Mouse (Mus musculus): ENCODE results near the gene Calm3. TPM values are rescaled to one million over a fixed set of nuclear protein-coding genes. Genes with fewer than 3 reads are reported as not detected.

Gene Calm3
- polyA plus RNA-seq, 1 experiment from 2014 or later: 276 TPM

- no peak for ATAC-seq (replicated peaks; ENCODE audit: low FRiP score)
- no peak overlapping the region; the same call in 1 of the 2 replicates for H3K27ac ChIP-seq (ENCODE audit: low read depth, low read length)
- H3K9me3 ChIP-seq (ENCODE audit: control insufficient read depth, low read length): no peaks in the 10 kb centered on the region
- H3K27me3 ChIP-seq (ENCODE audit: control insufficient read depth, insufficient read depth, low read length): no peaks in the 10 kb centered on the region
- H3K4me1 ChIP-seq (replicated peaks; ENCODE audit: control insufficient read depth, insufficient read depth, low read length): peaks cover 27% of the 10 kb centered on the region
- WGBS: 88% methylated on average over 7 of the region's 7 CpGs
- H3K36me3 ChIP-seq (ENCODE audit: control insufficient read depth, insufficient read depth, low read length): peaks cover 15% of the 10 kb centered on the region; the same call in 1 of the 2 replicates
- H3K9ac ChIP-seq (ENCODE audit: low read length): no peak overlapping the region
- no peak overlapping the region for H3K4me3 ChIP-seq (ENCODE audit: low read depth, low read length)
- DNase-seq (ENCODE audit: low spot score): no peak
- no peak overlapping the region for H3K4me2 ChIP-seq (ENCODE audit: low read depth, low read length, severe bottlenecking)
Measured at GRCm38 (mm10) chr7:16920150-16920579, 3.7 kb downstream of the Calm3 start.

- 88% methylated on average over 13 of the region's 13 CpGs for WGBS
- H3K27ac ChIP-seq (ENCODE audit: low read depth, low read length): no peak overlapping the region; the same call in 1 of the 2 replicates
- peaks cover 27% of the 10 kb centered on the region for H3K4me1 ChIP-seq (replicated peaks; ENCODE audit: control insufficient read depth, insufficient read depth, low read length)
Measured at GRCm38 (mm10) chr7:16919395-16920149, 4.3 kb downstream of the Calm3 start.

GRCm38 (mm10) chr7:16918670-16919069 is 5.2 kb downstream of the Calm3 start:
- H3K36me3 ChIP-seq (ENCODE audit: control insufficient read depth, insufficient read depth, low read length): peaks cover 18% of the 10 kb centered on the region; the same call in 1 of the 2 replicates
- DNase-seq (ENCODE audit: low spot score): no peak
- no peaks in the 10 kb centered on the region for H3K27me3 ChIP-seq (ENCODE audit: control insufficient read depth, insufficient read depth, low read length)
- H3K4me1 ChIP-seq (replicated peaks; ENCODE audit: control insufficient read depth, insufficient read depth, low read length): peaks cover 27% of the 10 kb centered on the region
- WGBS: 86% methylated on average over 3 of the region's 3 CpGs
- no peak for ATAC-seq (replicated peaks; ENCODE audit: low FRiP score)
- no peaks in the 10 kb centered on the region for H3K9me3 ChIP-seq (ENCODE audit: control insufficient read depth, low read length)
- H3K9ac ChIP-seq (ENCODE audit: low read length): no peak overlapping the region
- H3K27ac ChIP-seq (ENCODE audit: low read depth, low read length): no peak overlapping the region
- H3K4me3 ChIP-seq (ENCODE audit: low read depth, low read length): no peak overlapping the region
- H3K4me2 ChIP-seq (ENCODE audit: low read depth, low read length, severe bottlenecking): no peak overlapping the region

More at GRCm38 (mm10) chr7:16919395-16920149, 4.3 kb downstream of the Calm3 start:
- no peak overlapping the region for H3K9ac ChIP-seq (ENCODE audit: low read length)
- H3K4me3 ChIP-seq (ENCODE audit: low read depth, low read length): no peak overlapping the region
- peaks cover 18% of the 10 kb centered on the region; the same call in 1 of the 2 replicates for H3K36me3 ChIP-seq (ENCODE audit: control insufficient read depth, insufficient read depth, low read length)
- H3K9me3 ChIP-seq (ENCODE audit: control insufficient read depth, low read length): no peaks in the 10 kb centered on the region
- ATAC-seq (replicated peaks; ENCODE audit: low FRiP score) (no peak), DNase-seq (ENCODE audit: low spot score) (no peak)
- H3K27me3 ChIP-seq (ENCODE audit: control insufficient read depth, insufficient read depth, low read length): no peaks in the 10 kb centered on the region
- no peak overlapping the region for H3K4me2 ChIP-seq (ENCODE audit: low read depth, low read length, severe bottlenecking)

- Histone ChIP-seq H3K4me3 (ENCODE audit: low read depth, low read length) (no peak overlapping the region), H3K36me3 (ENCODE audit: control insufficient read depth, insufficient read depth, low read length) (peaks cover 18% of the 10 kb centered on the region; the same call in 1 of the 2 replicates), H3K4me2 (ENCODE audit: low read depth, low read length, severe bottlenecking) (no peak overlapping the region), H3K9ac (ENCODE audit: low read length) (no peak overlapping the region), H3K4me1 (replicated peaks; ENCODE audit: control insufficient read depth, insufficient read depth, low read length) (peaks cover 27% of the 10 kb centered on the region), H3K9me3 (ENCODE audit: control insufficient read depth, low read length) (no peaks in the 10 kb centered on the region), H3K27ac (ENCODE audit: low read depth, low read length) (no peak overlapping the region), H3K27me3 (ENCODE audit: control insufficient read depth, insufficient read depth, low read length) (no peaks in the 10 kb centered on the region)
- WGBS: 90% methylated on average over 9 of the region's 9 CpGs
- ATAC-seq (replicated peaks; ENCODE audit: low FRiP score) (no peak), DNase-seq (ENCODE audit: low spot score) (no peak)
Measured at GRCm38 (mm10) chr7:16918014-16918413, 5.9 kb downstream of the Calm3 start.

GRCm38 (mm10) chr7:16917447-16917846 is 6.5 kb downstream of the Calm3 start:
- no peak overlapping the region for H3K4me3 ChIP-seq (ENCODE audit: low read depth, low read length)
- peaks cover 25% of the 10 kb centered on the region for H3K4me1 ChIP-seq (replicated peaks; ENCODE audit: control insufficient read depth, insufficient read depth, low read length)
- H3K9ac ChIP-seq (ENCODE audit: low read length): no peak overlapping the region
- peaks cover 18% of the 10 kb centered on the region; the same call in 1 of the 2 replicates for H3K36me3 ChIP-seq (ENCODE audit: control insufficient read depth, insufficient read depth, low read length)
- ATAC-seq (replicated peaks; ENCODE audit: low FRiP score) (no peak), DNase-seq (ENCODE audit: low spot score) (no peak)
- no peak overlapping the region for H3K27ac ChIP-seq (ENCODE audit: low read depth, low read length)
- H3K27me3 ChIP-seq (ENCODE audit: control insufficient read depth, insufficient read depth, low read length): no peaks in the 10 kb centered on the region
- 92% methylated on average over 11 of the region's 11 CpGs for WGBS
- H3K4me2 ChIP-seq (ENCODE audit: low read depth, low read length, severe bottlenecking): no peak overlapping the region
- no peaks in the 10 kb centered on the region for H3K9me3 ChIP-seq (ENCODE audit: control insufficient read depth, low read length)

GRCm38 (mm10) chr7:16916342-16917265 is 7.3 kb downstream of the Calm3 start:
- H3K36me3 ChIP-seq (ENCODE audit: control insufficient read depth, insufficient read depth, low read length): peaks cover 18% of the 10 kb centered on the region; the same call in 1 of the 2 replicates
- peaks cover 16% of the 10 kb centered on the region for H3K4me1 ChIP-seq (replicated peaks; ENCODE audit: control insufficient read depth, insufficient read depth, low read length)
- no peak overlapping the region for H3K27ac ChIP-seq (ENCODE audit: low read depth, low read length)

GRCm38 (mm10) chr7:16915461-16916340 is 8.2 kb downstream of the Calm3 start:
- WGBS: 93% methylated on average over 32 of the region's 32 CpGs
- DNase-seq (ENCODE audit: low spot score) (no peak), ATAC-seq (replicated peaks; ENCODE audit: low FRiP score) (no peak)
- H3K9me3 ChIP-seq (ENCODE audit: control insufficient read depth, low read length): no peaks in the 10 kb centered on the region
- peaks cover 8% of the 10 kb centered on the region; the same call in 1 of the 2 replicates for H3K4me1 ChIP-seq (replicated peaks; ENCODE audit: control insufficient read depth, insufficient read depth, low read length)
- H3K4me3 ChIP-seq (ENCODE audit: low read depth, low read length): no peak overlapping the region
- H3K27ac ChIP-seq (ENCODE audit: low read depth, low read length): no peak overlapping the region
- H3K4me2 ChIP-seq (ENCODE audit: low read depth, low read length, severe bottlenecking): no peak overlapping the region
- H3K36me3 ChIP-seq (ENCODE audit: control insufficient read depth, insufficient read depth, low read length): peaks cover 18% of the 10 kb centered on the region; the same call in 1 of the 2 replicates
- no peaks in the 10 kb centered on the region for H3K27me3 ChIP-seq (ENCODE audit: control insufficient read depth, insufficient read depth, low read length)
- no peak overlapping the region for H3K9ac ChIP-seq (ENCODE audit: low read length)

More at GRCm38 (mm10) chr7:16916342-16917265, 7.3 kb downstream of the Calm3 start:
- H3K27me3 ChIP-seq (ENCODE audit: control insufficient read depth, insufficient read depth, low read length): no peaks in the 10 kb centered on the region
- ATAC-seq (replicated peaks; ENCODE audit: low FRiP score) (no peak), DNase-seq (ENCODE audit: low spot score) (no peak)
- WGBS: 91% methylated on average over 30 of the region's 30 CpGs
- H3K4me3 ChIP-seq (ENCODE audit: low read depth, low read length): no peak overlapping the region
- H3K4me2 ChIP-seq (ENCODE audit: low read depth, low read length, severe bottlenecking): no peak overlapping the region
- H3K9ac ChIP-seq (ENCODE audit: low read length): no peak overlapping the region
- no peaks in the 10 kb centered on the region for H3K9me3 ChIP-seq (ENCODE audit: control insufficient read depth, low read length)
